Mouse (Mus musculus) v-Abl transformed pro-B cells (cell line): Measurements from ENCODE around the gene Gm21958.
"Not testable (repeated sequence)": the region's sequence is repeated elsewhere in the genome, so short reads cannot be mapped to it uniquely, and the experiment has no call there.

Experiments used
- in situ Hi-C, 2 experiments: fragments of 400-800 bp; cut with MboI; formaldehyde crosslinking; loops; one replicate each; pipeline ENCODE4 v1.15.1; 2025; ENCODE audit not compliant: unreplicated experiment in 2 of 2

Gene Gm21958

DNA sequence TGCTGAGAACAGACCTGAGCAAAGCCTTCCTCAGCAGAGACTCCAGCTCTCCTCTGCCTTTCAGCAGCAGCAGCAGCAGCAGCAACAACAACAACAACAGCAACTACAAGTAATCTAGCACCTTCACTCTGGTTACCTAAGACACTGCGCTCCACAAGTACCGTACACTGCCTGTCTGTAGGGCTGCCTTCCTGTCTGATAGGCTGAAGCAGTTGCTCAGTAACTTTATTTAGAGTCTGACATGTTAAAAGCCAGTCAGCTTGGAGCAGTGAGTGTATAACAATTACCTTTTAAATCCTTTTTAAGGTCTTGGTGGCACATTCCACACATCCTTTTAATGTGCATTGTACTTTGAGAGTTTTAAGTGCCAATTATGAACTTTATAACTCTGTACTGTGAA lies 13.4 kb upstream of the Gm21958 start:
- in situ Hi-C loops, result no loop called here

DNA sequence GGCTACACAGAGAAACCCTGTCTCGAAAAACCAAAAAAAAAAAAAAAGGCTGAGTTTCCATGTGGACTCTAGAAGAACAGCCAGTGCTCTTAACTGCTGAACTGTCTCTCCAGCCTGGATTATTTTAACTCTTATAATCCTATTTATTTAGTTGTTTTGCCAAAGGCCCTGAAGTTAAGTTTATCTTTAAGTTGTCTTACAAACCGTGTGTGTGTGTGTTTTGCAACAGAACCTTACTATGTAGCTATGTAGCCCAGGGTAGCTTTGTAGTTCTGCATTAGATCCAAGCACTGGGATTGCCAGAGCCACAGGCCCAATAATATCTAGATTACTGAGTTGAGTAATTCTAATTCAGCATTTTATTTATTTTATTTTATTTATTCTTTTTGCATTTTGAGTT lies 11.2 kb upstream of the Gm21958 start:
- in situ Hi-C loops, result no loop called here

DNA sequence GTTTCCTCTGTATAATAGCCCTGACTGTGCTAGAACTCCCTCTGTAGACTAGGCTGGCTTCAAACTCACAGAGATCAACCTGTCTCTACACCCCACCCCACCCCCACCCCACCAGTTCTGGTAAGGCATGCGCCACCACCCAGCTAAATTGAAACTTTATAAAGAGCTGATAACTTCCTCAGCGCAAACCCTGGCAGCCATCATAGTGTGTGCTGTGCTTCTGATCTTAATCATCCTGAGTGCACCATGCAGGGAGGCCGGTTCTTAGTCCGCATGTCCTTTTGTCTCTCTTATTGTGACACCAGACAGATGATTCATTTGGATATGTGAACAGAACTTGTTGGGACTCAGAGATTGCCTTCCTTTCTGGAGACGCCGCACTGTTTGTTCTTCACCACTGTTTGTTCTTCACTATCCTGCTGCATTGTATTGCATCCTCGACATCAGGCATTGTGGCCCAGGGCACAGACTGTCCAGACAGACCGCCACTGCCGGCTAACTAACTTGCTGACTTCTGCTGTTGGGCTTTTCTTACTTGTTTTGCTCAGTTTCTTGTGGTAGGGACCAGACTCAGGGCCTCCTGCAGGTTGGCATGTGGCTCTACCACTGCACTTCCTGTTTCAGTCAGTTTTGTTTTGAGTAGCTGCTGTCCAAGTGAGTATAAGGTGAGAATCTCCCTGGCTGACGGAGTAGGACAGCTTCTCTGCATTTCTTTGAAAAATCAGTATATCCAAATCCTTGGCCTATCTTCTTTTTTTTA lies 9.8 kb upstream of the Gm21958 start:
- in situ Hi-C loops, result no loop called here

DNA sequence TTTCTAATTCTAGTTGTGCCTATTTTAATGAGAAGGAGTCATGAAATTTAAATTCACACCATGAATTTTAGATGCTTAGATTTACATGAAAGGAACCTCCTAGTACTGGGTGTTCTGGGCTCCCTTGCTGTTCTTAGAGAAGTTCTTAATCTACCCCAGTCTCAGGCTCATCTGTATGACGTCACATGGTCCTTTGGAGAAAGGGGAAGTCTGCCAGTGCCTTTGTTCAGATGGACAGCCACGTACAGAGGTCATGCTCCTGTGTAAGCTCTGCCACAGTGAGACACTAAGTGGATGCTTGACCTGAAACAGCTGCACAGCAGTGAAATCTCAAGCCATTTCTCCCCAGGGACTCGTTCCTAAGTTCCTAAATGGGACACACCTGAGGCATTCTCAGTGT lies 4.8 kb upstream of the Gm21958 start:
- in situ Hi-C loops, result no loop called here

DNA sequence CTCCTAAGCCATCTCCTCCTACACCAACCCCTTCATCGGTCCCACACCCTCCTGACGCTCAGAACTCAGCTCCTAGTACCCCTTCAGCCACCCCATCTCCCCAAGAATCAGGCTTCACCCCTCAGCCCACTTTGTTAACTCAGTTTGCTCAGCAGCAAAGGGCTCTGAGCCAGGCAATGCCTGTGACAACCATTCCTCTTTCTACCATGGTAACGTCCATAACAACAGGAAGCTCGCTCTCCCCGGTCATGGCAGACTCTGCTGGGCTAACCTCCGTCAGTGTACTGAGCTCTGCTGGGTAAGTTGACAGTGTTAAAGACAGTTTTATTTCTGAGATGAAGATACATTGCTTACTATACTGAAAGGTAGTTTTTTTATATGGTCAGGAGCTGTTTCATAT lies 3.2 kb upstream of the Gm21958 start:
- in situ Hi-C loops, result no loop called here

DNA sequence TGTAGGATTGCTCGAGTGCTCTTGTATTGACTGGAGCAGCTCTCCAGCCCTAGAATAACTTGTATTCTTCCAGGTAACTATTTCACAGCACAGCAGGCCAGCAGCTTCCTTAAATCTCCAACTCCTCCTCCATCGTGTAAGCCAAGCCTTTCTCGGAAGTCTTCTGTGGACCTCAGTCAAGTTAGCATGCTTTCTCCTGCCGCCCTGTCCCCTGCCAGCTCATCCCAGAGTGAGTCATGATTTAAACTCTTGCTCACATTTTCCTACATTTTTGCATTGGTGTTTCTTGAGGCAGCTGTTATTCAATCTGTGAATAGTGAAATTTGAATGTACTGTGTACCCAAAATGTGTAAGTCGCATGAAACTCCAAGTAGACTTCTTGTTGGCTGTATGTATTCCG lies 1.3 kb upstream of the Gm21958 start:
- in situ Hi-C loops, result no loop called here

DNA sequence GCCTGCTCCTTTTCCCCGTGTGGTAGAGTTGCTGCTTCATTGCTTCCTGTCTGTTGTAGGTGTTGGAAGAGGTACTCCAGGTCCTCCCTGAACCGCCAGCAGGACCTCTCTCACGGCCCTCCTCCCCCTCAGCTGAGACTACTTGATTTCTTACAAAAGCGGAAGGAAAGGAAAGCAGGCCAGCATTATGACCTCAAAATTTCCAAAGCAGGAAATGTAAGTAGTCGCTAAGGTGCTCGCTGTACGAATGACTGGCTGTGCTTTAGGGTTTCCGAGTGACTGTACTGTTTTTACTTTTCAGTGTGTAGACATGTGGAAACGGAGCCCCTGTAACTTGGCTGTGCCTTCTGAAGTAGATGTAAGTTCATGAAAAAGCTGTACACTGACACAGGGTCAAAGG lies 5.2 kb downstream of the Gm21958 start:
- in situ Hi-C loops, result no loop called here

DNA sequence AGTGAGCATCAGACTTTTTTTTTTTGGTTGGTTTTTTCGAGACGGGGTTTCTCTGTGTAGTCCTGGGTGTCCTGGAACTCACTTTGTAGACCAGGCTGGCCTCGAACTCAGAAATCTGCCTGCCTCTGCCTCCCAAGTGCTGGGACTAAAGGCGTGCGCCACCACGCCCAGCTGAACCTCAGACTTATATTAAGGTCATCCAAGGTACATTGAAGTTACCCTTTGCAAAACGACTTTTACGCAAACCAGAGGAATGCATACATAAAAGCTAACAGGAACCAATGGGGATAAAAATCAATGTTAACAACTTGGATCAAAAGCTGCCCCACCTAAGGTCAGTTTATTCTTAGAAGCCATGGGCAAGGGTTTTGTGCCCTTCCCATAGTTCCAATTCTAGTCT lies 10.0 kb downstream of the Gm21958 start:
- in situ Hi-C loops, result not testable (repeated sequence)

DNA sequence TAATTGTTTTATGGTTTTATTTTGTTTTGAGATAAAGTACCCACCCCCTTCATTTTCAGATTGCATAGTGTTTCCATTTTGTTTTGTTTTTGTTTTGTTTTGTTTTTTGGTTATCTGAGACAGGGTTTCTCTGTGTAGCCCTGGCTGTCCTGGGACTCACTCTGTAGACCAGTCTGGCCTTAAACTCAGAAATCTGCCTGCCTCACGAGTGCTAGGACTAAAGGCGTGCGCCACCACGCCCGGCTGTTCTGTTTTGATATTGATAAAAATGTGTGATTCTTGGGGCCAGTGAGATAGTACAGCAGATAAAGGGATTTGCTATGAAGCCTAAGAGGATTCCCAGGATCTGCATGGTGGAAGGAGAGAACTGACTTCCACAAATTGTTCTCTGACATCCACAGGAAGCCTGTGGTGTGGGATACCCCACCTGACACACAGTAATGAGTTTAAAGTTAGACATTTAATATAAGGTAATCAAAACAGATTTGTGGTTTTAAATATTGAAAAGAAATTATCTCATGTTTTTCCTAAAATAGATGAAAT lies 14.3 kb downstream of the Gm21958 start:
- in situ Hi-C loops, result loop anchor here (10.0 to 25.0 kb wide), 6 partner anchors 105 to 1113 kb away; partner anchors contain the start of genes Trpc4 (in 2 of the 2) and Ufm1 (in 2 of the 2)

DNA sequence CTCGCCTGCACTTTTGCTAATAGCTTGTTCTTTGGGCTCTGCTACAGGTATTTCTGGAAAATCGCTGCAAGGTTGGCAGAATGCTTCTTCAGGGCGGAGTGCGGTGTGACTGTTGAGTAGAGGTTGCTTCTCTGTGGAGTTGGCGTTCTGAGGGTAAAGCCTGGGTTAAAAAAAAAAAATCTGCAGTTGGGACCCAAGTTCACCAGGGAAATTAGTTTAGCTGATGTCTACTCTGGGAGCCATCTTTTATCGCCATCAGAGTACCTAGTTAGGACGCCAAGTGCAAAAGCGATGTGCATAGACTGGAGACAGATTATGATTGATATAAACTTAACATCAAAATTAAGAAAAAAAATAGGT lies 21.1 kb downstream of the Gm21958 start:
- in situ Hi-C loops, result loop anchor here (10.0 to 25.0 kb wide), 6 partner anchors 98 to 1106 kb away; partner anchors contain the start of genes Trpc4 (in 2 of the 2) and Ufm1 (in 2 of the 2)

DNA sequence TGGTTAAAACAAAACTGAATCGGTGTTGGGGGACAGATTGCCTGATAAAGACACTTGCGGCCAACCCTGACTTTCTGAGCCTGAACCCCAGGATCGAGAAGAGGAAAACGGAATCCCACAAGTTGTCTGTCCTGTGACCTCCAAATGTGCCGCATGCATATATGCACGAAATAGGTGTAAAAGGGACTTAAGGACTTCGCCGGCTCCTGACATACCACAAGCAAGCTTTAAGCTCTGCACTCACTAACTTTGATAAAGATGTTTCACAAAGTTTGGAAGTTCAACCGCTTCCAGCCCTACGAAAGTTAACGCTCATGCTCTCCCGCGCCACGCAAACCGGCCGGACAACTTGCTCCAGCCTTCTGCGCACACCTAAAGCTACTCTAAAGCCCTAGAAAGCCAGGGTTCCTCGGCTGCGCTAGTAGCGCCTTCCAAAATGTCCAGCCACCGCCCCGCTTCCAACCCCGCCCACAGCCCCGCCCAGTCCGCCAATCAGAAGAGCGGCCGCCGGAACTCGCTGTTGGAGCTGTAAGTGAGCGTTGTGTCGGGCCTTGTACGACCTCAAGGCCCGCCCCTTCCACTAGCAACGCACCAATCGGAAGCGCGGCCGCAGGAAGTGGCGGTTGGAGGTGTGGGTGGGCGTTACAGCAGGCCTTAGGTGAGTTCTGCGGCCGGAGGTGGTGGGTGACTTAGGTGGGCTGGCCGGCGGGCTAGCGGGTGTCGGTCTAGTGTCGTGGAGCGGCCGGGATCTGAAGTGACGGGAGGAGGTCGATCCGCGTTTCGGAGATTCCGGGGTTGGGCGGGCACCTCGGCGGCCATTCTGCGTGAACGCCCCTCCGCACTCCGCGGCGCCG lies 21.7 kb downstream of the Gm21958 start, which contains the start of gene Supt20:
Gene Supt20 (plus strand): TSS at position 606 of the 854 bp plus-strand sequence.
- in situ Hi-C loops, result loop anchor here (10.0 to 25.0 kb wide), 6 partner anchors 98 to 1105 kb away; partner anchors contain the start of genes Trpc4 (in 2 of the 2) and Ufm1 (in 2 of the 2)

DNA sequence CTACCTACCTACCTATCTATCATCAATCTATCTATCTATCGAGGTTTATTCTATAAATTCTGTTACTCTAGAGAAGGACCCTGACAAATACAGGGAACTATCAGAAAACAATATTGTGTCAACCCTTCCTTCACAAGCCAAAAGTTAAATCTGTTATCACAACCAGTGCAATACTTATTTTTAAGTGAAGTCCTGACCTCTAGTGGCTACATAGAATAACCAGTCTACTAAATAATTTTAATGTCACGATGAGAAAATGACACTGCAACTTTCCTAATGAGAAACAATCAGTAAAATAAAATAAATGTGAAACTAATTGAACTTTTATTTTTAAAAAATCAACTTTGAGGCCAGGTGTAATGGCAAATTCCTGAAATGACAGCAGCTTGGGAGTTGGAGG lies 25.1 kb downstream of the Gm21958 start:
- in situ Hi-C loops, result loop anchor here (5.0 to 25.0 kb wide), 9 partner anchors 112 to 1164 kb away; partner anchors contain the start of genes Trpc4 (in 2 of the 2) and Ufm1 (in 1 of the 2)

DNA sequence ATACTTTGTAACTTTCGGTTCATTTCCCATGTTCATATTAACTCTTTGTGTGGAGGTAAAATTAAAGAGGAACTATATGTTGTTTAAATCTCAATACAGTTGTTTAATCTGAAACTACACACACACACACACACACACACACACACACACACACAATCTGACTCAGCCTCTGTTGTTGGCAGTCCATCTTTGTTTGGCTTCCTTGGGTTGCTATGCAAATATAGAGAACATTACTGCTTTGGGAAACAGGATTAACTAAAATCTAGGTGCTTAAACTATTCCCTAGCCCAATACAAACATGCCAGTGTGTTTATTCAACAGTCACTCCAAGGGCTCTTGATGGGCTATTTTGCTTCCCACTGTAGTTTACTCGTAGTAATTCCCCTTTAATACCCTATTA lies 26.9 kb downstream of the Gm21958 start:
- in situ Hi-C loops, result loop anchor here (5.0 to 25.0 kb wide), 9 partner anchors 110 to 1162 kb away; partner anchors contain the start of genes Trpc4 (in 2 of the 2) and Ufm1 (in 1 of the 2)

DNA sequence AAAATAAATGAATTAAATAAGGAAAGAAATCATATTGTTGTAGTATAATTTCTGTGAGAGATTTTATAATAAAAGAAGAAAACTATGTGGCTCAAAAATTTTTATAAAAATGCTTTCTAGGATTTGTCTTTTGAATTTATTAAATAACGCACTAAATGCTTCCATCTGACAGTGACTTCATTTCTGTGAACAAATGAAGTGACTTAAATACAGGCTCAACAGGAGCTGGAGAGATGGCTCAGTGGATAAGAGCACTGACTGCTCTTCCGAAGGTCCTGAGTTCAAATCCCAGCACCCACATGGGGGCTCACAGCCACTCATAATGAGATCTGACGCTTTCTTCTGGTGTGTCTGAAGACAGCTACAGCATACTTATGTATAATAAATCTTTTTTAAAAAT lies 29.0 kb downstream of the Gm21958 start:
- in situ Hi-C loops, result loop anchor here (5.0 to 25.0 kb wide), 9 partner anchors 108 to 1160 kb away; partner anchors contain the start of genes Trpc4 (in 2 of the 2) and Ufm1 (in 1 of the 2)

DNA sequence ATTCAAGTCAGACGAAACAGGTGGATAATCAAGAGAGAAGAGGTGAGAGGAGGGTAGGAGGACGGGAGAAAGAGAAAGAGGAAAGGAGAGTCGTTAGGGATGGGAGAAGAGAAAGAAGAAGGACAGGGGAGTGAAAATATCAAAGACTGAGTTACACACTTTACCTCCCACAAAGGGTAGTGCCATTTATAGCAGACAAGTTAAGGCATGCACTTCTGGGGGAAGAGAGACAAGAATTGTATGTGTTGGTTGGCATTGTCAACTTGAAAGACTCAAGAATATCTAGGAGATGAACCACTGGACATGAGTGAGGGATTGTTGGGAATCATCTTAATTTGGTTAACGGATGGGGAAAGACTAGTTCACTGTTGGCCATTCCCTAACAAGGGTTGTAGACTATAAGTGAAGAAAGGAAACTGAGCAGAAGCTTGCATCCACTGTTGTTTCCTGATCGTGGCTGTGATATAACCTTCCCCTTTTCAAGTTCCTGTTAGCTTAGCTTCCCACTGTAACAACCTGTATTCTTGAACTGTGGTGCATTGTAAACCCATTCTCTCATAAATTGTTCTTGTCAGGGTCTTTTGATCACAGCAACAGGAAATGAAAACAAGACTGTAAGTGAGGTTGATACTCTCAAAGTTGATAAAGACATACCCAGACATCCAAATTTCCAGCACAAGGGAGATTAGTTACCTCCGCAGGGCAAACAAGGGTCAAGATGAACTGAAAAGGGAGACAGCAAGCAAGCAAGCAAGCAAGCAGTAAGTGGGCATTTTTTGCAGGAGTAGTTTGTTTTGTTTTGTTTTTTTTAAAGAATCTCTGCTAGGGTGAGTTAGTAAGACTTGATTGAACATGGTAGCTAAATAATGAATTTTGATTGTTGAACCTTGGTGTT lies 32.6 kb downstream of the Gm21958 start:
- in situ Hi-C loops, result loop anchor here (5.0 to 25.0 kb wide), 8 partner anchors 107 to 1157 kb away; partner anchors contain the start of genes Trpc4 (in 2 of the 2) and Ufm1 (in 1 of the 2)

DNA sequence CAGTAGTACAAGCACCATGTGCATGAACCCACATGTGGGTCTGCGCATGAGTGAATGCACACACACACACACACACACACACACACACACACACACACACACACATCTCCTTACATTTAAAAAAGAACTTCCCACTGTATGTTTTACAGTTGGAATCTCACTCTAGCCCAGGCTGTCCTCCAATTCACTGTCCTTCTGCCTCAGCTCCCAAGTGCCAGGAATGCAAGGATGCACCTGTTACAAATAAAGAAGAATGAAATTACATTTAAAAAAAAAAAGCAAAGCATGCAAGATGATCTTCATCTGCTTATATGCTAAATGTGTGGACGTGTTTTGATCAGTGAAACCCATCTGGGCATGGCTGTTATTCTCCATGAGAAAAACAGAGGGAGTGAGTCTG lies 37.3 kb downstream of the Gm21958 start:
- in situ Hi-C loops, result loop anchor here (25.0 kb wide), 3 partner anchors 515 to 1090 kb away; partner anchors contain the start of genes Trpc4 (in 2 of the 2) and Ufm1 (in 1 of the 2)

DNA sequence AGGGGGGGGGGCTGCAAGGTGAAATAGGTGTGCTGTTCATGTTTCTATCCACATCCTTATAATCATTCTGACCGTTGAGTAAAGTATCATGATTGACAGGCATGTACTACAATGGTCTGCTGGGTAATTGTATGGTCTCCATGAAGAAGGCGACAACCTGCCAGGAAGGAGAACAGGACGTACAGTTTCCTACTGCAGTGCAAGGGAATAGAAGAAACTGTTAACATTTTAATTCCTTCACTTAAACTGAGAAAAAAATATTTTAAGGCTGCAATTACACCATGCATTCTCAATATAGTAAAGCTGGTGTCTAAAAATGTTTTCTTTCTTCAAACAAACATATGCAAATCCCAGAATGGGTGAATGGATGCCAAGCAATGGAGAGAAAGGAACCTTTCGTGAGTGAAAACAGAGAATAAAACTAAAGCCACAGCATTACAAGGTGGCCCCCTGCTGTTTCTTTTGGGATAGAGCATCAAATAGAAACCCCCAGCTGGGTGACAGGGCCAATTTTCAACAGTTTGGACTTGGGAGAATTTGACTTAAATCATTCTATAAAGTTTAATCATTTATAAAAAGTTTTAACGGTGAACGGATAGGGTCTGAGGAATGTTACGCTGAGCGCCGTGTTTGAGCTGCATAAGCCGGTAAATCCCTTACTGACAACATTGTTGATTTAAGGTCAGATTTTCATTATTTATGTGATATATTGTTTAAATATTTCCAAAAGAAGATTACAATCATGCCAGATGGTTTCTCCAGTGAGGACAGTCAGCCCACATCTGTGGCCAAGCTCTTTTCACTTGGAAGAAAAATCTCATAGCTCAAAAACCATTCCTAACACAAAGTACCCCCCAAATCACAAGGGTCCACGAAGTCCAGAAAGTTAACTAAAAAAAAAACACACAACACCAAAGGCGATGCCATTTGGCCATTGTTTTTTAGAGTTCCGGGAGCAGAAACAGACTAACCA lies 41.3 kb downstream of the Gm21958 start:
- in situ Hi-C loops, result loop anchor here (25.0 kb wide), 1 partner anchor 389 kb away; the partner anchor contains the start of gene Ccna1 (in 2 of the 2)

DNA sequence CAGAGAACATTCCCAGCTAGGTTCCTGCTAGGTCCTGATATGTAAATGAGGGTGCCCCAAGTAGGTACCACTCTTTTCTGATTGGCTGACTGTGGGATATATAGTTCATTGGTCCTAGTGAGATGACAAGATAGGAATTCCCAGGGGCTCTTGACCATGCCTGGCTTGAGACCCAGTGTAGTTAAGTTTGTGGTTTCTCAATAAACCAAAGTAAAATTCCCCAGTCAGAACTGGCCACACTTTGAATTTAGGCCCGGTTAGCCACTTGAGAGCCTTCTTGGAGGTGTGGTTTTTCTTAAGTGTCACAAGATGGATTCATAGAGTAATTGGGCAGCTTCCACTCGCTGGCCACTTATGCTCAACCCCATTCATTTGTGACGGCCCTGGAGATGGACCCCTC lies 42.0 kb downstream of the Gm21958 start:
- in situ Hi-C loops, result loop anchor here (25.0 kb wide), 1 partner anchor 390 kb away; the partner anchor contains the start of gene Ccna1 (in 2 of the 2)
